Mouse (Mus musculus): ENCODE measurements around the gene Scube1. TPM values are rescaled to one million over a fixed set of nuclear protein-coding genes. Genes with fewer than 3 reads are reported as not detected.

The Scube1 gene
- polyA plus RNA-seq, 1 experiment from 2014 or later = 10.3 TPM

DNA sequence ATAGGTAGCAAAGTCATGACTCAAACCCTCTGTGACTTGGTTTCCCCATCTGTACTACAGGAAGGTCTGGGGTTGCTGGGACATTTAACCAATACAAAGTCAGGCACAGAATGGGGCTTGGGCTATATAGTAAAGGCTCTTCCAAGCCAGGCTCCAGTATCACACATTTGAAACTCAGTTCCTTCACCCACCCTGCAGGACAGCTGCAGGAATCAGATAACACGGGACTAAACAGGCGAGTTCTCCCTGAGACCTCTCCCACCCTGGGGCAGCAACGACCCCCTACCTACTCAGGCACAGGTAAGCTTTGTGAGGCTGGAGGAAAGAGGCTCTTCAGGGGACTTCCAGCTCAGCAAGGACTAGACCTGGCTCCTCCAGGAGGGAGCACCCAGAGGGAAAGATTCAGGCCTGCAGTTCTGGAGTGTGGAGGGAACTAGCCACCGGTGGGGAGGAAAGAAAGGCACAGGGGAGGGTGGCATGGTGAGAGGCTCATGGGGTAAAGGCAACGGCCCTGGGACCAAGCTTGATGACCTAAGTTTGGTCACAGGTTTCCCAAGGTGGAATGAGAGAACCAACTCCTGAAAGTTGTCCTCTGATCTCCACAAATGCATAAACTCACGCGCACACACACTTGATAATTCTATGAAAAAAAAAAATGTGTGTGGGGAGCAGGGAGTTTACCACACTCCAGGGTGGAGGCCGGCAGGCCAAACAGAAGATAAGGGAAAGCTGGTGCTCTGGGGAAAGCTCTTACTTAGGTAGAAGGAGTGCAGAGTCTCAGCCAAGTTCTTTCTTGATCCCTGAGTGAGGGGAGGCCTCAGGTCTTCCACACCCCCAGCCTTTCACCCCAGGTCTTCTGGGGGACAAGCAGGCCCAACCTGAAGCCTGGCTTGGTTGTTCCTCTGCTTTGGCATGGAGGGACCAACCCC lies 132.3 kb downstream of the Scube1 start:
- 52% methylated on average over 8 of the region's 8 CpGs for WGBS
- ATAC-seq (ENCODE audit: insufficient read depth, low FRiP score, low read depth) = peak; percentile 50; the same call in 1 of the 2 replicates
- H3K36me3 ChIP-seq = no peaks in the 10 kb centered on the region
- H3K9ac ChIP-seq = no peak overlapping the region
- H3K27me3 ChIP-seq (replicated peaks) = no peaks in the 10 kb centered on the region
- H3K4me1 ChIP-seq = peaks cover 22% of the 10 kb centered on the region
- H3K4me3 ChIP-seq (replicated peaks) = 0 out of 2 replicates have a peak overlapping the region, but pooled peaks have one; percentile 87
- H3K27ac ChIP-seq = peak overlapping the region; percentile 78
- no peaks in the 10 kb centered on the region for H3K9me3 ChIP-seq
- H3K4me2 ChIP-seq = peak overlapping the region; percentile 88

DNA sequence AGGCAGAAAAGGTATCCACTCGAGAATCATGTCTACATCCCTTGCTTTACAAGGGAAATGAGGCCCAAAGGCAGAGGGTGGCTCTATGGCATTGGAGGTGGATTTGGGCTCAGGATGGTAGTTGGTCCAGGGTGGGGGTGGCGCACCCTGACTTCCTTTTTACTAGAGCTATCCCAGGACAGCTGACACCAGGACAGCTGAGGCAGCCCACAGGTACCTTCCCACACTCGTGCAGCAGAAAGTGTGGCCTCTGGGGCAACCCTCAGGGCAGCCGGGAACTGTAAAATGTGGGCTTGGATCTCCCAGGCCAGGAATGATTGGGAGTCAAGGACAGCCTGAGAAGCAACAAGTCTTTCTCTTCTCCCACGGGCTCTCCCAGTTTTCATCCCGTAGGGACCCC lies 133.1 kb downstream of the Scube1 start:
- Histone ChIP-seq H3K9ac (no peak overlapping the region), H3K36me3 (peaks cover 6% of the 10 kb centered on the region), H3K27me3 (replicated peaks) (no peaks in the 10 kb centered on the region), H3K9me3 (no peaks in the 10 kb centered on the region), H3K4me3 (replicated peaks) (no peak overlapping the region), H3K4me2 (no peak overlapping the region), H3K27ac (peak overlapping the region; percentile 78; the same call in 1 of the 2 replicates), H3K4me1 (peaks cover 22% of the 10 kb centered on the region)
- no peak for ATAC-seq (ENCODE audit: insufficient read depth, low FRiP score, low read depth)
- 76% methylated on average over 6 of the region's 6 CpGs for WGBS

DNA sequence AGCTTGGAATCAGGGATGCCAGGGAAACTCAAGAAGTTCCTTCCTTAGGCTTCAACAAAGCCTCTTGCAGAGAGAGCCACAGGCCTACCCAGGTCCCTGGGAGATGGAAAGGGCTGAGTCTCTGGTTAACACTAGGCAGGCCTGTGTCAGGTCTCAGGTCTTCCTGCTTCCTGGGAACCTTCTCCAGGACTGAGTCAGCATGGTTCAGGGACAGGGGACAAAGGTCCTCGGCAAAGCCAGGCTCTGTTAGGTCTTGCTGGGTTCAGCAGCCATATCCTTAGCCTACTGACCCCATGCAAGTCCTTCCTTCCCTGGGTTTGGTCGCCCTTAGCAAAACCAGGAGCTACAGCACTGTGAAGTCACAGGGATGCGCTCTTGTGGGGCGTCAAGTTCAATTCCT lies 134.0 kb downstream of the Scube1 start:
- no peak overlapping the region for H3K27ac ChIP-seq
- no peaks in the 10 kb centered on the region for H3K27me3 ChIP-seq (replicated peaks)
- no peak overlapping the region for H3K4me3 ChIP-seq (replicated peaks)
- H3K9me3 ChIP-seq = no peaks in the 10 kb centered on the region
- peaks cover 22% of the 10 kb centered on the region for H3K4me1 ChIP-seq
- ATAC-seq (ENCODE audit: insufficient read depth, low FRiP score, low read depth) = no peak
- no peak overlapping the region for H3K9ac ChIP-seq
- no peak overlapping the region for H3K4me2 ChIP-seq
- H3K36me3 ChIP-seq = peaks cover 15% of the 10 kb centered on the region
- 93% methylated on average over 4 of the region's 4 CpGs for WGBS

DNA sequence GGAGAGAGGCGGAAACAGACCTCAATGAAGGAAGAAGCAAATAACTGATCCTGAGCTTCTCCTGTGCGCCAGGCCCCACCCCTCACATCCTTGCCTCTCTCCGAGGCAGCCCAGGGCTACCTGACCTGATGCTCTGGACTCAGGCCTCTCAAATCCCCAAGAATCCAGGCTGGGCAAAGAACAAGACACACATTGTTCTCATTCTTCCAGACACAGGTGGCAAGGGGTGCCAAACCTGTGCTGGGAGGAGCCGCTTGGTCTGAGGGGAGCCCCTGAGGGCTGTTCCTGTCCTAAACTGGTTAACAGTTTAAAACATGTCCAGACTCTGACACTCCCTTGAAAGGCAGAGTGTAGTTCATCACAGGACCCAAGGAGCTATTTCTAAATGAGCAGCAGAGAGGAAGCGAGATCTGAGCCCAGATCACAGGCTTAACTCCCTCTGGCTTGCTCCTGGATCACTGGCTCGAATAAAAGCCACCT lies 140.0 kb downstream of the Scube1 start:
- H3K9ac ChIP-seq = no peak overlapping the region
- no peaks in the 10 kb centered on the region for H3K4me1 ChIP-seq
- H3K27ac ChIP-seq = no peak overlapping the region
- no peak for ATAC-seq (ENCODE audit: insufficient read depth, low FRiP score, low read depth)
- H3K36me3 ChIP-seq = peaks cover 48% of the 10 kb centered on the region
- no peaks in the 10 kb centered on the region for H3K27me3 ChIP-seq (replicated peaks)
- whole genome bisulfite sequencing = 86% methylated on average over 6 of the region's 6 CpGs
- H3K9me3 ChIP-seq = no peaks in the 10 kb centered on the region
- no peak overlapping the region for H3K4me3 ChIP-seq (replicated peaks)
- H3K4me2 ChIP-seq = no peak overlapping the region

DNA sequence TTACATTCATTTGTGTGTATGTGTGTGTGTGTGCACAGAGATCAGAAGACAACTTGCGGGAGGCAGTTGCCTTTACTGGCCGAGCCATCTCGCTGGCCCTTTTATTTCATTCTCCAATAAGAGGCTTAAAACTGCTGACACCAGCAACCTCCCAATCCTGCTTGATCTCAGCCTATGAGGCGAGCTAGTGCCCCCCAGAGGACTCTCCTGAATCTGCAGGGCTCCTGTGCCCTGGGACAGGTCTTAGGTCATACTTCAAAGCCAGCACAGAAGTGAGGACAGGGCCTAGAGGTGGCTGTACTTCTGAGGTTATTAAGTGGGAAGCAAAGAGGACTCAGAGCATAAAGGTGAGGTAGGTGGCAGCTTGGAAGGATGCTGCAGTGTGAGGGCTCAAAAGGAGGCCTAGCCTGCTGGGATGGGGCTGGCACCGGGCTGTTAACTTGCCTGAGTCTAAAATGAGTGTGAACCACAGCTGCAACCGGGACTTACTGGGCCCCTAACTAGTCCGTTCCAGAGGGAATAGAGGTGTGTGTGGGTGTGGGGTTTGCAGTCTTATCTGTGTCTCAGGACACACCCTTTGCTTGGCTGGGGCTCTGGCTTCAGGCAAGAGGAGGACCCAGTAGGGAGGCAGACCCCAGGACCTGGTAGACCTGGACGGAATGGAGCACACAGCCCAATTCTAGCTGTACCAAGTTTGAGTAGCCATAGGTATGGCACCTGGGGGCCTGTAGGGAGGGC lies 141.2 kb downstream of the Scube1 start:
- WGBS = 71% methylated on average over 8 of the region's 8 CpGs
- Histone ChIP-seq H3K4me3 (replicated peaks) (no peak overlapping the region), H3K27ac (no peak overlapping the region), H3K4me2 (no peak overlapping the region), H3K27me3 (replicated peaks) (no peaks in the 10 kb centered on the region), H3K36me3 (peaks cover 58% of the 10 kb centered on the region), H3K9ac (no peak overlapping the region), H3K9me3 (no peaks in the 10 kb centered on the region), H3K4me1 (no peaks in the 10 kb centered on the region)
- peak; percentile 68; the same call in 1 of the 2 replicates for ATAC-seq (ENCODE audit: insufficient read depth, low FRiP score, low read depth)

DNA sequence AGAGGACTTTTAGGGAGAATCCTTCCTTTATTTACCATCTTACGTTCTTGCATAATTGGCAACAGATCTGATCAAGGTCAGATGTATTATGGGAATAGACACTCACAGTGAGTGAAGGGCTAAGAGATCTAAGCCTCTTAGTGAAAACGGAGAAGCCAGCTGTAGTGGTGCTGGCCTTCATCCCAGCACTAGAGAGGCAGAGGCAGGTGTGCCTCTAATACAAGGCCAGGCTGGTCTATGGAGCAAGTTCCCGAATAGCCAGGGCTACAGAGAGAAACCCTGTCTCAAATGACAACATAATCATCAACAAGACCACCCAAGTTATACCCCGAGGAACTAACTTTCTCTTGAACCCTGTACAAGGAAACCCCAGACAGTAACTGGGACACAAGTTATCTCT lies 141.9 kb downstream of the Scube1 start:
- WGBS = 81% methylated on average over 4 of the region's 4 CpGs
- no peak for ATAC-seq (ENCODE audit: insufficient read depth, low FRiP score, low read depth)
- Histone ChIP-seq H3K27ac (no peak overlapping the region), H3K4me1 (no peaks in the 10 kb centered on the region), H3K36me3 (peaks cover 63% of the 10 kb centered on the region), H3K4me2 (no peak overlapping the region), H3K9ac (no peak overlapping the region), H3K4me3 (replicated peaks) (no peak overlapping the region), H3K27me3 (replicated peaks) (no peaks in the 10 kb centered on the region), H3K9me3 (no peaks in the 10 kb centered on the region)

DNA sequence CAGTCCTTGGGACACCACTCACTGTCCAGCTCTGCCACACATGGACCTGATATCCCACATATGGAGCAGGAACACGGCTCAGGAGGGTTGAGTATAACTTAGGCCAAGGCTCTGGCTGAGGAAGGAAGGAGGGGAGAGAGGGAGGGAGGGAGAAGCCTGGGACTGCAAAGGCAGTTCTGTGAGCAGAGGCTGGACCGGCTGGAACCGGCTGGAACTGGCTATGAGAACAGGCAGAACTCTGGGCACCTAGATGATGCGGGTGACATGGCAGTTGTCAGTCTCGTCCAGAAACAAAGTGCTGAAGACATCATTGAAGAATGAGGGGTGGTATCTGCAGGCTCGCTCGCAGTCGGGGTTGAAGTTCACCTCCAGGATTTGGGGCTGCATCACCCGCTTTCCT lies 148.2 kb downstream of the Scube1 start:
- no peak for ATAC-seq (ENCODE audit: insufficient read depth, low FRiP score, low read depth)
- WGBS = 91% methylated on average over 9 of the region's 9 CpGs
- Histone ChIP-seq H3K9ac (no peak overlapping the region), H3K36me3 (peaks cover 60% of the 10 kb centered on the region), H3K4me3 (replicated peaks) (no peak overlapping the region), H3K4me2 (no peak overlapping the region), H3K27ac (no peak overlapping the region), H3K27me3 (replicated peaks) (no peaks in the 10 kb centered on the region), H3K4me1 (no peaks in the 10 kb centered on the region), H3K9me3 (no peaks in the 10 kb centered on the region)

DNA sequence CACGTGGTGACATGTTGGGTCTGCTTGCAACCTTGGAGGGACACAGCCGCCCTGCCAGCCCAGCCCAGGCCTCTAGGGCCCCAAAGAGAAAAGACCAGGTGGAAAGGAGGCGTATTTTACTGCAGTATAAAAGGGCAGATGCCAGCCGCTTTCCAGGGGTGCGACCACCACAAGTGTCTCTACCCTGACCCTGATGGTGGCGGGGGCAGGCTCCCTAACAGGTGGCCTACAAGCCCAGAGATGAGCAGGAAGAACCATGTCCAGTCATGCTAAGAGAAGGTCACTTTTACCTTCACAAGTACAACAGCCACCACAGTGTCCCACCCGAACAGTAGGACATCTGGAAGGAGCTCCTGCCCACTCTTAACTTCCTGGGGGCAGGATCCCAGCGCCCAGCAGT lies 149.3 kb downstream of the Scube1 start:
- Histone ChIP-seq H3K4me1 (no peaks in the 10 kb centered on the region), H3K27me3 (replicated peaks) (no peaks in the 10 kb centered on the region), H3K9ac (no peak overlapping the region), H3K9me3 (no peaks in the 10 kb centered on the region), H3K27ac (no peak overlapping the region), H3K4me3 (replicated peaks) (no peak overlapping the region), H3K4me2 (no peak overlapping the region), H3K36me3 (peaks cover 50% of the 10 kb centered on the region)
- 94% methylated on average over 8 of the region's 8 CpGs for WGBS
- ATAC-seq (ENCODE audit: insufficient read depth, low FRiP score, low read depth) = no peak

DNA sequence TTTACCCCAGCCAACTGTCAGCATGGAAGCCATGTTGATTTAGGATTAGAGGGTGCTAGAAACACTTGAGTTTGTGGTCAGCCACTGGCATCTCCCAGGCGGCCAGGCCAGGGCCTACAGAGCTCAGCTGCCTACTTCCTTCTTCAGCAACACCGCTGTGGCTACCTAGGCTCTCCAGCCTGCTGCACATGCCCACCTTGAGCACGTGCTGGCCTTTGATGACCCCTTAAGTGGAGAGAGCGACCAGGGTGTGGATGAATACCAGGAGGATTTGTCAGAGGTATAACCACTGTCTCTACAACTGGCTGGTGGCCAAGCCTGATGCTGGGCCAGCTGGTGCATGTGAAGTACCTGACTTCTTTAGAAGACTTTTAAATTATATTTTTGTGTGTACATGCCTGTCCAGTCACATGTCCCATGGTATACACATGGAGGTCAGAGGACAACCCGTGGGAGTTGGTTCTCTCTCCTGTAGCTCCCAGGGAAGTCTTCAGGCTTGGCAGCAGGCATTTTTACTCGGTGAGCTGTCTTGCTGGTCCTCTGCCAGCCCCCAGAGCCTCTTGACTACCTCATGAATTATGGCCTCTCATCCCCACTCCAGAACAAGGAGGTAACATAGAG lies 150.0 kb downstream of the Scube1 start:
- H3K36me3 ChIP-seq = peaks cover 44% of the 10 kb centered on the region
- 71% methylated on average over 6 of the region's 6 CpGs for WGBS
- no peak overlapping the region for H3K9ac ChIP-seq
- no peak overlapping the region for H3K4me3 ChIP-seq (replicated peaks)
- H3K4me2 ChIP-seq = no peak overlapping the region
- H3K4me1 ChIP-seq = no peaks in the 10 kb centered on the region
- no peaks in the 10 kb centered on the region for H3K27me3 ChIP-seq (replicated peaks)
- no peak overlapping the region for H3K27ac ChIP-seq
- ATAC-seq (ENCODE audit: insufficient read depth, low FRiP score, low read depth) = peak; percentile 24; the same call in 1 of the 2 replicates
- H3K9me3 ChIP-seq = no peaks in the 10 kb centered on the region

DNA sequence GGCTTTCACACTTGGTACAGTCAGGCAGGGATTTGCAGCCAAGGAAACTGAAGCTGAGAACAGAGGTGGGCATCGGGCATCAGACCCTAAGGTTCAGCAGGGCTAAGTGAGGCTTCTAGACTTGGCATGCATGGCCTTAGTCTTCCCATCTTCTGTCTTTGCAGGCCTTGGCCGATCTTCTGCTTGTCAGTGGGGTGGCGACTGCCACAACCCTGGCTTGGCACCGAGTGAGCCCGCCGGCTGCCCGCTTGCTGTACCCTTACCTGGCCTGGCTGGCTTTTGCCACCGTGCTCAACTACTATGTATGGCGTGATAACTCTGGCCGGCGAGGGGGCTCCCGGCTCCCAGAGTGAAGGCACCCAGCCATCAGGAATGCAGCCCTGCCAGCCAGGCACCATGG lies 151.2 kb downstream of the Scube1 start:
- Histone ChIP-seq H3K27me3 (replicated peaks) (no peaks in the 10 kb centered on the region), H3K27ac (no peak overlapping the region), H3K4me3 (replicated peaks) (no peak overlapping the region), H3K4me2 (no peak overlapping the region), H3K36me3 (peaks cover 34% of the 10 kb centered on the region), H3K4me1 (no peaks in the 10 kb centered on the region), H3K9ac (no peak overlapping the region), H3K9me3 (no peaks in the 10 kb centered on the region)
- no peak for ATAC-seq (ENCODE audit: insufficient read depth, low FRiP score, low read depth)
- WGBS = 94% methylated on average over 12 of the region's 12 CpGs

DNA sequence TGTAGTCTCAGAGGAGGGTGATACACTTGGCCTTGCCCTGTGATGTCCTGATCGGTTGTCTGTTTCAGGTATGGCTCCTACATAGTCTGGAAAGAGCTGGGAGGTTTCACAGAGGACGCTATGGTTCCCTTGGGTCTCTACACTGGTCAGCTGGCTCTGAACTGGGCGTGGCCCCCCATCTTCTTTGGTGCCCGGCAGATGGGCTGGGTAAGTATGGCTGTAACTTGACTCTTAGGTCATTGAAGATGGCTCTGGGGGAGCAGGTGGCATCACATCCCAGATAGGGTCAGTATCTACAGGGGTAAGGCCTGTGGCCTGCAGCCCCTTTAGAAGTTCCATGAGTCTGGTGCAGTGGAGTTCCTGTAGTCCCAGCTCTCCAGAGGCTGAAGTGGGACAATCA lies 152.7 kb downstream of the Scube1 start:
- peaks cover 22% of the 10 kb centered on the region for H3K36me3 ChIP-seq
- no peaks in the 10 kb centered on the region for H3K27me3 ChIP-seq (replicated peaks)
- 85% methylated on average over 4 of the region's 4 CpGs for WGBS
- no peak overlapping the region for H3K9ac ChIP-seq
- no peaks in the 10 kb centered on the region for H3K9me3 ChIP-seq
- no peaks in the 10 kb centered on the region for H3K4me1 ChIP-seq
- no peak overlapping the region for H3K4me3 ChIP-seq (replicated peaks)
- ATAC-seq (ENCODE audit: insufficient read depth, low FRiP score, low read depth) = no peak
- H3K27ac ChIP-seq = no peak overlapping the region
- no peak overlapping the region for H3K4me2 ChIP-seq

DNA sequence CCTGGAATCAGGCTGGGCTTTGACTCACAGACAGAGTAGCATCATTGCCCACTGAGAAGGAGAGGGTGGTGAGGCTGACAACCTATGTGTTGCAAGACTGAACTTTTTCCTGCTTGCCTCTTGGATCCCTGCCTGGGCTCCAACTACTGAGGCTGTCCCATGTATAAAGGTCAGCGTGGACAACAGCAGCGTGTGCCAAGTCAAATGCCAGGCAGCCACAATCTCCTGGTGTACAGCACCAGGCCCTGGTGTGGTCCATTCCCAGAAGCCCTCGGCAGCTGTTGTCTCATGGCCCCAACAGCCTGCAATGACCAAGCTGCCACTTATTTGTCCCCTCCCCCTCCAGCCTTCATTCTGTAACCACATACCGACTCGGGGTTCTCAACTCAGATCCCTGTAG lies 153.2 kb downstream of the Scube1 start:
- ATAC-seq (ENCODE audit: insufficient read depth, low FRiP score, low read depth) = no peak
- no peaks in the 10 kb centered on the region for H3K4me1 ChIP-seq
- H3K4me2 ChIP-seq = no peak overlapping the region
- WGBS = 81% methylated on average over 5 of the region's 5 CpGs
- no peaks in the 10 kb centered on the region for H3K27me3 ChIP-seq (replicated peaks)
- H3K4me3 ChIP-seq (replicated peaks) = no peak overlapping the region
- no peaks in the 10 kb centered on the region for H3K9me3 ChIP-seq
- H3K9ac ChIP-seq = no peak overlapping the region
- no peak overlapping the region for H3K27ac ChIP-seq
- peaks cover 18% of the 10 kb centered on the region for H3K36me3 ChIP-seq
